Mouse (Mus musculus) left cerebral cortex, postnatal 14 days (tissue): ENCODE data around the gene Gm21541. TPM values are rescaled to one million over a fixed set of nuclear protein-coding genes. Genes with fewer than 3 reads are reported as not detected.
"Not testable (repeated sequence)": the region's sequence is repeated elsewhere in the genome, so short reads cannot be mapped to it uniquely, and the experiment has no call there.

Source experiments
- DNase-seq, 2 experiments: peaks; one replicate each; pipeline ENCODE4 v3.0.0; 2021 to 2022; ENCODE audit warnings: low spot score in 2 of 2, mixed read lengths in 1 of 2
- intact Hi-C: fragments of 180-260 bp; cut with DNase I; formaldehyde crosslinking; loops from one replicate; pipeline ENCODE4 v1.15.1; 2025
- long read RNA-seq, 2 experiments: library from polyadenylated mRNA; stranded (forward); transcript quantifications; one replicate each; pipeline ENCODE4 v2.0.0; 2021
- total RNA-seq, 2 experiments: library from RNA; stranded (reverse); gene quantifications; 2 replicates each; pipeline ENCODE4 v1.2.3; 2021

The Gm21541 gene
- not detected for total RNA-seq
- long read RNA-seq, experiment 1 = 0 reads
- long read RNA-seq, experiment 2 = 0 reads

DNA sequence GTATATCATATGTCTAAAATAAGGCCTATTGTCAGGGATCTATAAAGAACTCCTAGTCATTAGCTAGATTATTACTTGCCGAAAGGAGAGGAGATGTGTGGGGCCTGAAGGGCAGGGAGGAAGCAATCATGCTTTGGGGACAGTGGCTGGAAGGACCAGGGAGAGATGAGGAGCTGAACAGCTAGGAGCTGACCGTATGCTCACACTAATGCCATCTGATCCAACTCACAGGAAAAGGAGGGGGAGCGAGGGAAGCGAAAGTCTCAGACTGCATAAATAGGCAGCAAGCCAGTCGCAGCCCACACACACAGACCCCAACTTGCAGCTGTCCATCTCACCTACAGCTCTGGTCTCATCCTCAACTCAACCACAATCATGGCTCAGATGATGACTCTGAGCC, at the start of gene Gm21541:
TSS of gene Gm21541 (plus strand) at position 301 of the 400 bp plus-strand sequence.
- intact Hi-C loops, DNase-seq: not testable (repeated sequence)

DNA sequence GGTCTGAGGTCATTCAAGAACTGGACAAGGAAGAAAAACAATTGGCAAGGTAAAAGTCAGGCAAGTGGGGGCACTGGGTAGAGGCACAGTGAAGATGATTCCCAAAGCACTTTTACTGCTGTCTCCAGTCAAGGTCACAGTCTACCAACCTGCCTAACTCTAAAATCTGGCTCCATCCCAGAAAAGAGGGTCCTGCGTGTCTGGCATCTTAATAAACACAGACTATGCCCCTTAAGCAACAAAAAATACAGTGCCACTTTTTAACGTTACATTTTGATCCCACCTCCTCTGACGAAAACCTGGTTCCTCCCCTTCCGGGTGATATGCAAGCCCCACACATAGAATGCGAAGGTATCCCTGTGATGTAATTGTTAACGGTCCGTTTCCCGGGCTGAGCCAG, 37.9 kb downstream of the Gm21541 start, which contains the start of gene Gm20878:
TSS of gene Gm20878 (plus strand) at position 301 of the 400 bp plus-strand sequence.
- DNase-seq, intact Hi-C loops: not testable (repeated sequence)

Other genes with a start within 250 kb of the Gm21541 start
- gene Cntfr, start 206.5 kb upstream of the Gm21541 start, total RNA-seq = 100 to 1,000 TPM in 1 of 2 experiments, 10 to 100 TPM in 1; 98.6 to 102 TPM
- 10 to 100 TPM; 28.9 to 32.8 TPM for gene Il11ra1, start 203.6 kb upstream of the Gm21541 start, total RNA-seq
- 10 to 100 TPM; 30.8 to 31.0 TPM for gene Rpp25l, start 190.1 kb upstream of the Gm21541 start, total RNA-seq
- 100 to 1,000 TPM; 201 to 217 TPM for gene Dctn3, start 180.4 kb upstream of the Gm21541 start, total RNA-seq
- gene Arid3c, start 172.5 kb upstream of the Gm21541 start, total RNA-seq = under 1 TPM; 0.38 to 0.48 TPM
- gene Galt, start 148.4 kb upstream of the Gm21541 start, total RNA-seq = 100 to 1,000 TPM; 103 to 118 TPM
- 10 to 100 TPM; 67.8 to 83.8 TPM for gene Sigmar1, start 147.5 kb upstream of the Gm21541 start, total RNA-seq
- 100 to 1,000 TPM; 294 to 318 TPM for gene Ccl27a, start 129.4 kb upstream of the Gm21541 start, total RNA-seq
- gene Gm20878, start 38.0 kb downstream of the Gm21541 start, total RNA-seq = 10 to 100 TPM; 55.9 to 61.7 TPM
- 1 to 10 TPM; 5.1 to 6.1 TPM for gene Fam205a4, start 62.4 kb downstream of the Gm21541 start, total RNA-seq
- 1 to 10 TPM; 6.0 to 8.5 TPM for gene Gm21093, start 131.1 kb downstream of the Gm21541 start, total RNA-seq
- gene Gm3893, start 187.6 kb downstream of the Gm21541 start, total RNA-seq = not detected
- gene Gm13304, start 211.2 kb downstream of the Gm21541 start, total RNA-seq = 10 to 100 TPM; 23.3 to 29.3 TPM
- 10 to 100 TPM; 30.9 to 68.6 TPM for gene Gm13306, start 249.8 kb downstream of the Gm21541 start, total RNA-seq